Mouse (Mus musculus): ENCODE measurements around the gene St7. TPM values are rescaled to one million over a fixed set of nuclear protein-coding genes. Genes with fewer than 3 reads are reported as not detected.

Gene St7
- polyA plus RNA-seq, 1 experiment from 2014 or later = 22.4 TPM

DNA sequence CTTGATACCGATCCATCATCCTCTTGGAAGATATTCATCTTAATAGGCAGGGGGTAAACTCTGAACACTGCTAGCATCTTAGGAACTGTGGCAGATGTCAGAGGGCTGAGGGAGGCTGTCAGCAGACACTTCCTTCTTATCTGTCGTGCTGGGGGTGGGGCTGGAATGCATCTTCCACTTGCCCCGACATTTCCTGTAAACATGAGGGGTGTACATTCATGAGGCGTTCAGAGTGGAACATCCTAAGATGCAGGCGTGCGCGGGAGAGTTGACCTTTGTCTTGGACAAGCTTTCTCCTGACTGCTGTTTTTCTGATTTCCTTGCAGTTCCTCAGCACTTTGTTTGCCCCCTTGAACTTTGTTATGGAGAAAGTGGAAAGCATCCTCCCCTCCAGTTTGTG lies 249.6 kb downstream of the St7 start:
- 0 out of 2 replicates have a peak, but pooled peaks cover 3% of the 10 kb centered on the region for H3K4me1 ChIP-seq (ENCODE audit: control insufficient read depth, insufficient read depth, low read length)
- no peaks in the 10 kb centered on the region for H3K36me3 ChIP-seq (ENCODE audit: control insufficient read depth, insufficient read depth, low read length)
- no peaks in the 10 kb centered on the region for H3K27me3 ChIP-seq (ENCODE audit: control insufficient read depth, insufficient read depth, low read length)
- H3K9ac ChIP-seq (ENCODE audit: low read depth, low read length) = no peak overlapping the region
- H3K9me3 ChIP-seq (ENCODE audit: control insufficient read depth, low read length) = no peaks in the 10 kb centered on the region
- 52% methylated on average over 7 of the region's 7 CpGs for WGBS
- ATAC-seq (ENCODE audit: low FRiP score, low TSS enrichment) = no peak
- no peak overlapping the region for H3K4me2 ChIP-seq (replicated peaks; ENCODE audit: low read depth, low read length)
- no peak overlapping the region for H3K27ac ChIP-seq (ENCODE audit: low read depth, low read length)
- H3K4me3 ChIP-seq (ENCODE audit: low read length) = no peak overlapping the region

DNA sequence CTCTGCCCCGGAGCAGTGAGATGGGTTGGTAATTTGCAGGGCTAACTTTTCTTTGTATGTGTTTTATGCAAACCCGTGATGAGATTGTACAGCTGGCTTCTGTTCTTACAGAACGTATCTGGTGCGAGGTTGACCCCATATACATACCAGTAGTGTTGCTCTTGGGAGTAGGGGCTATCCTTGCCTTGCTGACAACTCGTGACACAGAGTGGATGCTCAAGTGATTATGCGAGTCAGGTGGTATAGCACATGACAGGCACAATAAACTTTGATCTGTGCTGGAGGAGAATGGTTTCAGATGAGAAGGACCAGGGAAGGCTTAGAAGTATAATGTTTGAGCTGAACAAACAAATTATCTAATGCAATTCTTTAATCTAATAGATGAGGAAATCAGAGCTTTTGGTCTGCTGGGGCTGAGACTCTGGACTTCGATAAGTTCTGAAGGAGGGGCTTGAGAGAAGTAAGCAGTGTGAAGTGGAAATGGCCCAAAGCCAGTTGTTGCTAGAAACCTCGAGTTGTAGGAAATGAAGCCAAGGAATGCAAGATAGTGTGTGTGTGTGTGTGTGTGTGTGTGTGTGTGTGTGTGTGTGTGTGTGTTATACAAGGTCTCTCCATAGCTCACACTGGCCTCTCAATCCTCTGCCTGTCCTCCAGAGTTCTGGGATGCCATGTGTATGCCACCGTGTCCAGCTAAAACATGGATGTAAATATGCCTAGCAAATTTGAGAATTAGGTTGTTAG lies 251.3 kb downstream of the St7 start:
- H3K27ac ChIP-seq (ENCODE audit: low read depth, low read length) = no peak overlapping the region
- no peaks in the 10 kb centered on the region for H3K27me3 ChIP-seq (ENCODE audit: control insufficient read depth, insufficient read depth, low read length)
- H3K4me3 ChIP-seq (ENCODE audit: low read length) = no peak overlapping the region
- H3K9ac ChIP-seq (ENCODE audit: low read depth, low read length) = no peak overlapping the region
- H3K4me2 ChIP-seq (replicated peaks; ENCODE audit: low read depth, low read length) = no peak overlapping the region
- WGBS = 62% methylated on average over 9 of the region's 9 CpGs
- no peaks in the 10 kb centered on the region for H3K9me3 ChIP-seq (ENCODE audit: control insufficient read depth, low read length)
- H3K4me1 ChIP-seq (ENCODE audit: control insufficient read depth, insufficient read depth, low read length) = 0 out of 2 replicates have a peak, but pooled peaks cover 3% of the 10 kb centered on the region
- no peaks in the 10 kb centered on the region for H3K36me3 ChIP-seq (ENCODE audit: control insufficient read depth, insufficient read depth, low read length)
- no peak for ATAC-seq (ENCODE audit: low FRiP score, low TSS enrichment)

DNA sequence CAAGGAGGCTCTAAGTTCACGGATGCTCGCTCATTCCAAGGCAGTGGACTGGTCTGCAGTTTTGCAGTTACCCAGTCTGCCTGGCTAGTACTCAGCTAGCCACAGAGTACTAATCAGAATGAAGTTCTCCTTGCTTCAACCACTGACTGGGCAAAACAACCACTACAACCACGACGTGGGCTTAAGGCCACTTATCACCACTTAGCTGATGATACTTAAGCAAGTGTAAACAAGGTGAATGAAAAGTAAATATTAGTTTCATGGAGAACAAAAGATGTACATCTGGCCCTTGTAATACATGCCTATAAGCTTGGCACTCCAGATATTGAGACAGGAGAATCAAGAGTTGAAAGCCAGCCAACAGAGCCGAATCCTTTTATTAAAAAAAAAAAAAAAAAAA lies 253.7 kb downstream of the St7 start:
- no peak overlapping the region for H3K27ac ChIP-seq (ENCODE audit: low read depth, low read length)
- 78% methylated on average over 5 of the region's 5 CpGs for WGBS
- ATAC-seq (ENCODE audit: low FRiP score, low TSS enrichment) = no peak

DNA sequence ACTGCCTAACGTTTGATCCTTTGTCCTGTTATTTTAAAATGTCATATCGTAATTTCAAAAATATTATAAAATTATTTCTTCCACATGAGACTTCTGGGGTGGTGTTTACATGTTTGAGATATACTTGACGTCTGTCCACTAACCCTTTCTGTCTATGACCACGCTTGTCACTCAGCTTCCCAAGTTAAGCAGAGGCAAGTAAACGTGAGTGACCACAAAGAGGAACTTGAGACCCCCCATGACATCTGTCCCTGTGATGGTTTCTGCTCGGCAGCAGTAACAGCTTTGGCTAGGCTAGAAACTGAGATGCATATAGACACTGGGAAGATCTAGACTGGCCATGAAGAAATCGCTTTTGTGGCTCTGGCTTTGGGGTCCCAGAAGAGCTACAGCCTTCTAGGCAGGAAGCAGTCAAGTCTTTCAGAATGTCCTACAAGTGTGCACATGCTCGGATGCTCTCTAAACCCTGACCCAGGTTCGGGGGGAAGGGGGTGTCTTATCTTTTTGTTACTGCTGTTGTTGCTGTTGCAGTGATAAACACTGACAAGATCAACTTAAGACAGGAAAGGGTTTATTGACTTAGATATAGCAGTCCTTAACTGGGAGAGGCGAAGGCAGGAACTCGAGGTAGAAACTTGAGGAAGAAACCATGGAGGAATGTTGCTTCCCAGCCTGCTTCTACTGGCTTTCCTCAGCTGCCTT lies 254.5 kb downstream of the St7 start:
- Histone ChIP-seq H3K27me3 (ENCODE audit: control insufficient read depth, insufficient read depth, low read length) (no peaks in the 10 kb centered on the region), H3K27ac (ENCODE audit: low read depth, low read length) (no peak overlapping the region), H3K9me3 (ENCODE audit: control insufficient read depth, low read length) (no peaks in the 10 kb centered on the region), H3K4me2 (replicated peaks; ENCODE audit: low read depth, low read length) (no peak overlapping the region), H3K4me3 (ENCODE audit: low read length) (no peak overlapping the region), H3K4me1 (ENCODE audit: control insufficient read depth, insufficient read depth, low read length) (no peaks in the 10 kb centered on the region), H3K36me3 (ENCODE audit: control insufficient read depth, insufficient read depth, low read length) (no peaks in the 10 kb centered on the region), H3K9ac (ENCODE audit: low read depth, low read length) (no peak overlapping the region)
- ATAC-seq (ENCODE audit: low FRiP score, low TSS enrichment) = no peak
- WGBS = 70% methylated on average over 11 of the region's 11 CpGs

More for the DNA sequence above, 253.7 kb downstream of the St7 start:
- Histone ChIP-seq H3K4me2 (replicated peaks; ENCODE audit: low read depth, low read length) (no peak overlapping the region), H3K36me3 (ENCODE audit: control insufficient read depth, insufficient read depth, low read length) (no peaks in the 10 kb centered on the region), H3K27me3 (ENCODE audit: control insufficient read depth, insufficient read depth, low read length) (no peaks in the 10 kb centered on the region), H3K9me3 (ENCODE audit: control insufficient read depth, low read length) (no peaks in the 10 kb centered on the region), H3K4me1 (ENCODE audit: control insufficient read depth, insufficient read depth, low read length) (0 out of 2 replicates have a peak, but pooled peaks cover 3% of the 10 kb centered on the region), H3K9ac (ENCODE audit: low read depth, low read length) (no peak overlapping the region), H3K4me3 (ENCODE audit: low read length) (no peak overlapping the region)

DNA sequence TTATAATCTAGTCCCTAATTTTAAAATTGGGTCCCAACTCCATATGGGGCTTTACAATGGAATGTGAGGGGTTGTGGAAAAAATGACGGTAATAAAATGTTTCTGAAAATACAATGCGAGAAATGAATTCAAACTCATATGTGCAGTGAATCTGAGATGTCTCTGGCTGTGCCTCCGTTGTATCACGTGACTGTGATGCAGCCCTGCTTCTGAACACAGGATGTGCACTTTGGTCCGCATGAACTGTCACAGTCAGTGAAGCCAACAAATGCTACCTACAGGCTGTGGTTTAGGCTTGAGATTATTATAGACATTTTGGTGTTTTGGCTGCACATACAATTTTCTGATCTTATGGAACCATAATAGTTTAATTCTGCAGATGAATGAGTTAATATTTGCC lies 256.4 kb downstream of the St7 start:
- Histone ChIP-seq H3K4me1 (ENCODE audit: control insufficient read depth, insufficient read depth, low read length) (no peaks in the 10 kb centered on the region), H3K27ac (ENCODE audit: low read depth, low read length) (no peak overlapping the region), H3K9me3 (ENCODE audit: control insufficient read depth, low read length) (no peaks in the 10 kb centered on the region), H3K27me3 (ENCODE audit: control insufficient read depth, insufficient read depth, low read length) (no peaks in the 10 kb centered on the region), H3K4me2 (replicated peaks; ENCODE audit: low read depth, low read length) (no peak overlapping the region), H3K9ac (ENCODE audit: low read depth, low read length) (no peak overlapping the region), H3K4me3 (ENCODE audit: low read length) (no peak overlapping the region), H3K36me3 (ENCODE audit: control insufficient read depth, insufficient read depth, low read length) (no peaks in the 10 kb centered on the region)
- ATAC-seq (ENCODE audit: low FRiP score, low TSS enrichment) = no peak
- WGBS = 82% methylated on average over 5 of the region's 5 CpGs

DNA sequence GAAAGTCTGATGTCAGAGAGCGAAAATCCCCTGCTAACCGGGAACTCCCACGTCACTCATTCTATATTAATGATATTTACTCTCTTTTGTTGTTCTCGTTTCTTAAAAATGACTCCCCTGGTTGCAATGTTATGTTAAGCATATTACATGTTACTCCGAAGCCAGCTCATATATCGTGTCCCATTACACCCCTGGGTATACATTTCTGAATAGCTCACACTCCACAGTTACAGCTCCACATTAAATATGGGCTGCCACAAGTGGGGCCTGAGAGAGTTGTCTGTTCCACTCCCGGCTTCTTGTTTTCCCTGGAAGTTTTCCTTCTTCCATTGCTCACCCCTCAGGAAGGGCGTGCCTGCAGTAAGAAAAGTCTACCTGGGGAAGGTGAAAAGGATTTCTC lies 259.0 kb downstream of the St7 start:
- no peak for ATAC-seq (ENCODE audit: low FRiP score, low TSS enrichment)
- H3K27ac ChIP-seq (ENCODE audit: low read depth, low read length) = no peak overlapping the region
- no peaks in the 10 kb centered on the region for H3K36me3 ChIP-seq (ENCODE audit: control insufficient read depth, insufficient read depth, low read length)
- H3K9ac ChIP-seq (ENCODE audit: low read depth, low read length) = no peak overlapping the region
- H3K27me3 ChIP-seq (ENCODE audit: control insufficient read depth, insufficient read depth, low read length) = no peaks in the 10 kb centered on the region
- no peak overlapping the region for H3K4me3 ChIP-seq (ENCODE audit: low read length)
- H3K4me2 ChIP-seq (replicated peaks; ENCODE audit: low read depth, low read length) = no peak overlapping the region
- 53% methylated on average over 8 of the region's 8 CpGs for WGBS
- H3K9me3 ChIP-seq (ENCODE audit: control insufficient read depth, low read length) = no peaks in the 10 kb centered on the region
- H3K4me1 ChIP-seq (ENCODE audit: control insufficient read depth, insufficient read depth, low read length) = no peaks in the 10 kb centered on the region

DNA sequence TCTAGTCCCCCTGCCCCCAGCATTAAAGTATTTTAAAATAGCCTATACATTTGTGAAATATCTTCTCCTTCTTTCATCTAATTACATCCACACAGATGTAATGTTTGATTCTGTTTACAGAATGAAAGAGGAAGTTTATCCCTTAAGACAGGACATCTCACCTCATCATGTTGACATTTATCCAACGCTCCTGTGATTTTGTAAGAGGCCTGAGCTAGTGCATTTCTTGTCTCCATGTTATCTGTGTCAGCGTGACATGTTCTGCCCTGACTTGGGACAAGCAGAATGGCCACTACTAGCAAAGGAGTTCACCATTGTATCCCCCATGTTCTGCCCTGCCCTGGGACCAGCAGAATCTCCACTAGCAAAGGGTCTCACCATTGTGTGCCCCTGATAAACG lies 270.7 kb downstream of the St7 start:
- WGBS = 89% methylated on average over 3 of the region's 3 CpGs
- no peaks in the 10 kb centered on the region for H3K36me3 ChIP-seq (ENCODE audit: control insufficient read depth, insufficient read depth, low read length)
- H3K9me3 ChIP-seq (ENCODE audit: control insufficient read depth, low read length) = no peaks in the 10 kb centered on the region
- no peak overlapping the region for H3K9ac ChIP-seq (ENCODE audit: low read depth, low read length)
- no peak for ATAC-seq (ENCODE audit: low FRiP score, low TSS enrichment)
- H3K4me1 ChIP-seq (ENCODE audit: control insufficient read depth, insufficient read depth, low read length) = no peaks in the 10 kb centered on the region
- H3K4me3 ChIP-seq (ENCODE audit: low read length) = no peak overlapping the region
- no peaks in the 10 kb centered on the region for H3K27me3 ChIP-seq (ENCODE audit: control insufficient read depth, insufficient read depth, low read length)
- no peak overlapping the region for H3K27ac ChIP-seq (ENCODE audit: low read depth, low read length)
- H3K4me2 ChIP-seq (replicated peaks; ENCODE audit: low read depth, low read length) = no peak overlapping the region

DNA sequence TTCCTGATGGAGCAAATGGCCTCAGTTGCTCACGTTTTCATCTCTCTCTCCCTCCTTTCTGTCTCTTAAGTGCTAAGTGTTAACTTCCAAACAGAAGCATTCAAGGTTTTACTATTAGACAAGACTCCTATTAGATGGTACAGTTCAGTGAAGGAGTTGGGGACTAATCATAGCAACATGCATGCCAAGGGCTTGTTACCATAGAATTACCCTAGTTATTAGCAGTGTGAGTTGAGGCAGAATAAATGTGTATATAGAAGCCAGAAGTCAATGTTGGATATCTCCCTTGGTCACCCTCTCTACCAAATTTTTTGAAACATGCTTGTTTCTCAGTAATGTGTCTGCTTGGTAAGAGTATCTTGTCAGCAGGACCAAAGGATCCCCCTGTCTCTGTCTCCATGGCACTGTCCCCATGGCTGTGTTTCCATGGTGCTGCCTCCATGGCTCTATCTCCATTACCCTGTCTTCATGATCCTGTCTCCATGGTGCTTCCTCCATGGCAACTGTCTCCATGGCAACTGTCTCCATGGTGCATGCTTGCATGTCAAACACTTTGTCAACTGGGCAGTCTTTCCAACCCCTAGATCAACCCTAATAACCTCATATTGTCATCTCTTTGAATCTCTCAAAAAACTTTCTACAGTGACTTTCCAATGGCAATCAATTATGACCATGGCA lies 275.9 kb downstream of the St7 start:
- Histone ChIP-seq H3K27me3 (ENCODE audit: control insufficient read depth, insufficient read depth, low read length) (no peaks in the 10 kb centered on the region), H3K36me3 (ENCODE audit: control insufficient read depth, insufficient read depth, low read length) (no peaks in the 10 kb centered on the region), H3K27ac (ENCODE audit: low read depth, low read length) (no peak overlapping the region), H3K4me3 (ENCODE audit: low read length) (no peak overlapping the region), H3K4me2 (replicated peaks; ENCODE audit: low read depth, low read length) (no peak overlapping the region), H3K4me1 (ENCODE audit: control insufficient read depth, insufficient read depth, low read length) (no peaks in the 10 kb centered on the region), H3K9me3 (ENCODE audit: control insufficient read depth, low read length) (no peaks in the 10 kb centered on the region), H3K9ac (ENCODE audit: low read depth, low read length) (no peak overlapping the region)
- 77% methylated on average over 1 of the region's 1 CpGs for WGBS
- ATAC-seq (ENCODE audit: low FRiP score, low TSS enrichment) = no peak

DNA sequence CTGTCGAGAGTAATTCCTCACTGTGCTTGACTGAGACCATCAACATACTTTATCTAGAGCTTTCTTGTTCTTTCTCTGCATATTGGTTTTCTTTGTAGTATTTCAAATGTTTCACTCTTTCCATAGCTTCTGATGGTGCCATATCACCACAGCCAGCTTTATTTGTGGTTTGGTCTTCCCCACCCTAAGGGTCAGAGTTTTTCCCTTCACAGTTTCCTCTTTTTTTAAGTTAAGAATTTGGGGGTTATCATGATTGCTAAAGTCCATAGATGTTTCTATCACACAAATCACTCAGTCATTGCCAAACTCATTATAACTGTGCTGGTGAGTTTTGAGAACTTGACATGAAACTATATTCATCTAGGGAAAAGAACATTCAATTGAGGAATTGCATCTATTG lies 277.1 kb downstream of the St7 start:
- Histone ChIP-seq H3K27me3 (ENCODE audit: control insufficient read depth, insufficient read depth, low read length) (no peaks in the 10 kb centered on the region), H3K4me2 (replicated peaks; ENCODE audit: low read depth, low read length) (no peak overlapping the region), H3K4me1 (ENCODE audit: control insufficient read depth, insufficient read depth, low read length) (no peaks in the 10 kb centered on the region), H3K9ac (ENCODE audit: low read depth, low read length) (no peak overlapping the region), H3K9me3 (ENCODE audit: control insufficient read depth, low read length) (no peaks in the 10 kb centered on the region), H3K4me3 (ENCODE audit: low read length) (no peak overlapping the region), H3K27ac (ENCODE audit: low read depth, low read length) (no peak overlapping the region), H3K36me3 (ENCODE audit: control insufficient read depth, insufficient read depth, low read length) (no peaks in the 10 kb centered on the region)
- 76% methylated on average over 1 of the region's 1 CpGs for WGBS
- no peak for ATAC-seq (ENCODE audit: low FRiP score, low TSS enrichment)
